8 mouse cellular contexts compared by ENCODE assay signal in genomic region chr13:54758756-54759470, GRCm38 (mm10). TPM values are rescaled to one million over a fixed set of nuclear protein-coding genes. Genes with fewer than 3 reads are reported as not detected.
DNase-seq lines count a peak whose midpoint lies in the region; ATAC-seq lines count a peak whose summit lies in the region.

No protein-coding gene starts in this region.

- peak overlapping the region; percentile 46 for H3K4me3 ChIP-seq in lung, embryonic 16.5 days (ENCODE audit: low read length)
- peak overlapping the region; percentile 41 for H3K4me3 ChIP-seq in forebrain, embryonic 11.5 days (ENCODE audit: low read depth, low read length)
- no peak overlapping the region for H3K4me3 ChIP-seq in limb, embryonic 11.5 days (ENCODE audit: low read depth, low read length)

- H3K27ac ChIP-seq in lung, embryonic 16.5 days (ENCODE audit: low read length), result no peak overlapping the region
- H3K27ac ChIP-seq in forebrain, embryonic 11.5 days (ENCODE audit: low read depth, low read length), result peak overlapping the region; percentile 84; the same call in 1 of the 2 replicates
- H3K27ac ChIP-seq in limb, embryonic 11.5 days (replicated peaks; ENCODE audit: low read depth, low read length), result no peak overlapping the region

- no peaks in the 10 kb centered on the region for H3K36me3 ChIP-seq in lung, embryonic 16.5 days (ENCODE audit: control insufficient read depth, insufficient read depth, low read length)
- no peaks in the 10 kb centered on the region for H3K36me3 ChIP-seq in forebrain, embryonic 11.5 days (ENCODE audit: control insufficient read depth, insufficient read depth, low read length)
- no peaks in the 10 kb centered on the region for H3K36me3 ChIP-seq in limb, embryonic 11.5 days (ENCODE audit: control insufficient read depth, insufficient read depth, low read length)

- H3K27me3 ChIP-seq in lung, embryonic 16.5 days (ENCODE audit: control insufficient read depth, insufficient read depth, low read depth, low read length), result peaks cover 22% of the 10 kb centered on the region
- H3K27me3 ChIP-seq in forebrain, embryonic 11.5 days (ENCODE audit: control insufficient read depth, insufficient read depth, low read length), result peaks cover 5% of the 10 kb centered on the region
- peaks cover 25% of the 10 kb centered on the region for H3K27me3 ChIP-seq in limb, embryonic 11.5 days (ENCODE audit: control insufficient read depth, insufficient read depth, low read length)

- peaks cover 11% of the 10 kb centered on the region for H3K4me1 ChIP-seq in lung, embryonic 16.5 days (replicated peaks; ENCODE audit: control insufficient read depth, insufficient read depth, low read length)
- peaks cover 11% of the 10 kb centered on the region for H3K4me1 ChIP-seq in forebrain, embryonic 11.5 days (replicated peaks; ENCODE audit: control insufficient read depth, insufficient read depth, low read length)
- H3K4me1 ChIP-seq in limb, embryonic 11.5 days (ENCODE audit: control insufficient read depth, insufficient read depth, low read length), result peaks cover 17% of the 10 kb centered on the region

- H3K4me2 ChIP-seq in lung, embryonic 16.5 days (ENCODE audit: low read depth, low read length), result peak overlapping the region; percentile 67
- H3K4me2 ChIP-seq in forebrain, embryonic 11.5 days (ENCODE audit: low read depth, low read length, severe bottlenecking), result peak overlapping the region; percentile 80
- peak overlapping the region; percentile 54; the same call in 1 of the 2 replicates for H3K4me2 ChIP-seq in limb, embryonic 11.5 days (ENCODE audit: low read depth, severe bottlenecking)

- H3K9me3 ChIP-seq in lung, embryonic 16.5 days (ENCODE audit: control insufficient read depth, low read length), result no peaks in the 10 kb centered on the region
- H3K9me3 ChIP-seq in forebrain, embryonic 11.5 days (ENCODE audit: control insufficient read depth, low read length), result no peaks in the 10 kb centered on the region
- no peaks in the 10 kb centered on the region for H3K9me3 ChIP-seq in limb, embryonic 11.5 days (ENCODE audit: control insufficient read depth, low read length)

- DNase-seq in lung, adult 18-20 months, result no peak
- DNase-seq in forebrain, embryonic 11.5 days (ENCODE audit: low spot score), result peak; percentile 57
- no peak for DNase-seq in limb, embryonic 11.5 days (ENCODE audit: low spot score)
- peak; percentile 31 for DNase-seq in retina, embryonic 14.5 days (ENCODE audit: low spot score)
- DNase-seq in right cerebral cortex, adult 2 months (ENCODE audit: low spot score in 2 of 2), result no peak
- no peak for DNase-seq in Muller cell, postnatal 12 days (ENCODE audit: inconsistent ontology term)
- DNase-seq in lung, postnatal 36 days, result no peak

- WGBS in lung, embryonic 16.5 days, result 2% methylated on average over 29 of the region's 29 CpGs
- 1% methylated on average over 29 of the region's 29 CpGs for WGBS in forebrain, embryonic 11.5 days
- 1% methylated on average over 29 of the region's 29 CpGs for WGBS in limb, embryonic 11.5 days

- H3K9ac ChIP-seq in lung, embryonic 16.5 days (ENCODE audit: low read length), result no peak overlapping the region
- H3K9ac ChIP-seq in forebrain, embryonic 11.5 days (ENCODE audit: low read length), result peak overlapping the region; percentile 23; the same call in 1 of the 2 replicates
- no peak overlapping the region for H3K9ac ChIP-seq in limb, embryonic 11.5 days (ENCODE audit: low read length)

- ATAC-seq in lung, embryonic 16.5 days (ENCODE audit: low read depth), result no peak
- no peak for ATAC-seq in forebrain, embryonic 11.5 days (replicated peaks; ENCODE audit: low FRiP score)
- no peak; the same call in 1 of the 2 replicates for ATAC-seq in limb, embryonic 11.5 days (ENCODE audit: insufficient number of reproducible peaks, low FRiP score, low TSS enrichment, low read depth)

RNA-seq across cellular contexts. Expression of gene Sncb, which starts 7.5 kb away (rescaled TPM):
- 0.31 TPM in 1 of 2 replicates, not detected in the other for polyA plus RNA-seq in lung, embryonic 16.5 days (2015; fragmentation: Nextera tagmentation; extraction: Ambion mirVana)
- 1.3 and 2.6 TPM in 2 replicates for polyA plus RNA-seq in forebrain, embryonic 11.5 days (2014; fragmentation: Nextera tagmentation; extraction: Ambion mirVana)
- not detected in 2 replicates for polyA plus RNA-seq in limb, embryonic 11.5 days (2014; fragmentation: Nextera tagmentation; extraction: Ambion mirVana)

RNA-seq across cellular contexts. Expression of gene Gprin1, which starts 9.2 kb away (rescaled TPM):
- 0.05 and 0.16 TPM in 2 replicates for polyA plus RNA-seq in lung, embryonic 16.5 days (2015; fragmentation: Nextera tagmentation; extraction: Ambion mirVana)
- polyA plus RNA-seq in forebrain, embryonic 11.5 days (2014; fragmentation: Nextera tagmentation; extraction: Ambion mirVana), result 8.2 and 13.5 TPM in 2 replicates
- polyA plus RNA-seq in limb, embryonic 11.5 days (2014; fragmentation: Nextera tagmentation; extraction: Ambion mirVana), result 0.55 and 0.68 TPM in 2 replicates

RNA-seq across cellular contexts. Expression of gene Eif4e1b, which starts 24.9 kb away (rescaled TPM):
- not detected in 2 replicates for polyA plus RNA-seq in lung, embryonic 16.5 days (2015; fragmentation: Nextera tagmentation; extraction: Ambion mirVana)
- polyA plus RNA-seq in forebrain, embryonic 11.5 days (2014; fragmentation: Nextera tagmentation; extraction: Ambion mirVana), result not detected in 2 replicates
- polyA plus RNA-seq in limb, embryonic 11.5 days (2014; fragmentation: Nextera tagmentation; extraction: Ambion mirVana), result not detected in 2 replicates

RNA-seq across cellular contexts. Expression of gene Tspan17, which starts 30.3 kb away (rescaled TPM):
- polyA plus RNA-seq in lung, embryonic 16.5 days (2015; fragmentation: Nextera tagmentation; extraction: Ambion mirVana), result 19.6 and 21.0 TPM in 2 replicates
- polyA plus RNA-seq in forebrain, embryonic 11.5 days (2014; fragmentation: Nextera tagmentation; extraction: Ambion mirVana), result 6.9 and 8.1 TPM in 2 replicates
- 1.7 and 1.8 TPM in 2 replicates for polyA plus RNA-seq in limb, embryonic 11.5 days (2014; fragmentation: Nextera tagmentation; extraction: Ambion mirVana)

RNA-seq across cellular contexts. Expression of gene Cdhr2, which starts 57.7 kb away (rescaled TPM):
- 0.30 TPM in 1 of 2 replicates, not detected in the other for polyA plus RNA-seq in lung, embryonic 16.5 days (2015; fragmentation: Nextera tagmentation; extraction: Ambion mirVana)
- not detected in 2 replicates for polyA plus RNA-seq in forebrain, embryonic 11.5 days (2014; fragmentation: Nextera tagmentation; extraction: Ambion mirVana)
- polyA plus RNA-seq in limb, embryonic 11.5 days (2014; fragmentation: Nextera tagmentation; extraction: Ambion mirVana), result not detected in 2 replicates

Comparison
In these comparisons a context has a peak if more than half of its experiments do, and no peak if none do; other contexts are left out.
1. DNase-seq: peak in forebrain, embryonic 11.5 days (single experiment) and retina, embryonic 14.5 days (single experiment); none in lung, adult 18-20 months (0 of 2), limb, embryonic 11.5 days (single experiment), right cerebral cortex, adult 2 months (0 of 2), Muller cell, postnatal 12 days (single experiment) and lung, postnatal 36 days (single experiment).
2. Peak in every context shown above with its lines, with median percentiles within 50 percentile points of each other: H3K4me2 ChIP-seq.